Mouse (Mus musculus) liver, adult 2 months (tissue): ENCODE results near the gene Pts.

ENCODE experiments used
- CTCF ChIP-seq: fragments of 200-500 bp; IDR thresholded peaks from 2 replicates; pipeline ENCODE4 v1.5.1; 2011; ENCODE audit warnings: low read depth, low read length, control low read depth
- POLR2A ChIP-seq: fragments of 200-500 bp; IDR thresholded peaks from 2 replicates; pipeline ENCODE4 v1.6.1; 2011; ENCODE audit warnings: low read length, control low read depth; ENCODE audit not compliant: insufficient read depth; ENCODE audit errors: extremely low read depth

GRCm38 (mm10) chr9:50565940-50566339, 37.4 kb upstream of the Pts start:
- TF ChIP-seq CTCF (no peak), POLR2A (no peak)
